Mouse (Mus musculus): ENCODE results near the gene Pik3r1.

DNA sequence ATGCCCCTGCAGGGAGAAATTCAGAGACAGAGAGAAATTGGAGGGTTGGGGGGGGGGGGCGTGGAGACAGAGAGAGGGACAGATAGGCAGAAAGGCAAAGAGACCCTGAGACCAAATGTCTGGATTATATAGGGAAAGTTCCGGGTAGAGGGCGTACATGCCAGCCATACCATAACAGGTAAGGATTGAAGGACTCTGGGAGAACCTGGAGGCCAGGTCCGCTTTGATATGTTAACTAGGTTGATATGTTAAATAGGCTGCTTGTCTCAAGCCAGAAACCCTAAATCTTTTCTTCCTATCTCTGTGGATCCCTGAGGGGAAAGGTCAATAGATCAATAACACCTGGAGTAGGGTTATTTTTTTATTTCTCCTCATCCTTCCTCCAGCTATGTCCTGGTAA lies 17.7 kb upstream of the Pik3r1 start:
- no peak for TF ChIP-seq POLR2A (IDR thresholded peaks at IDR 0.05; ENCODE audit: borderline replicate concordance, extremely low read depth, insufficient read depth, insufficient read length, poor library complexity, severe bottlenecking)
- no peak for TF ChIP-seq CTCF (IDR thresholded peaks at IDR 0.05; ENCODE audit: borderline replicate concordance, extremely low read depth, insufficient read depth, insufficient read length)

All from brain, embryonic 14.5 days (tissue).